34 mouse cellular contexts compared by ENCODE assay signal in the genomic region with DNA sequence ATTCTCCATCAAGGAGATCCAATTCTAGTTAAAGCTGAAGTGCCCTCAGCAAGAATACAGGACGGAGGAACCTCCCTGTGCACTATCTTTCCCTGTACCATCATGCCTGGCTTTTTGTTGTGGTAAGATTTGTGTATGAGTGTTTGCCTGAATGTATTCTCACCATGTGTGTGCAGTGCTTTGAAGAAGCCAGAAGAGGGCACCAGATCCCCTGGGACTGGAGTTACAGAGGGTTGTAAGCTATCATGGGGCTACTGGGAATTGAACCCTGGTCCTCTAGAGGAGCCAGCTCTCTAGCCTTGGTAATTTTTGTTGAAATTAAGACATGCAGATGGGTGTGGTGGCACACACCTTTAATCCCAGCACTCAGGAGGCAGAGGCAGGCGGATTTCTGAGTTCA. TPM values are rescaled to one million over a fixed set of nuclear protein-coding genes. Genes with fewer than 3 reads are reported as not detected.
DNase-seq lines count a peak whose midpoint lies in the region; ATAC-seq and TF ChIP-seq lines count a peak whose summit lies in the region.
"Had no signal": no experiment of that assay in that cellular context is flagged by ENCODE, and none has a peak within 500 bp of the region (broad histone marks: within the 10 kb centered on the region; RNA-seq: fewer than 3 reads in every experiment).

No protein-coding gene starts in this region.

- no peak overlapping the region for H3K27ac ChIP-seq in liver, embryonic 14.5 days
- H3K27ac ChIP-seq in liver, postnatal 0 days (ENCODE audit: low read depth): no peak overlapping the region
- no peak overlapping the region for H3K27ac ChIP-seq in MEL (ENCODE audit: control insufficient read depth, low read depth, low read length)
- H3K27ac ChIP-seq in forebrain, embryonic 10.5 days: no peak overlapping the region
- H3K27ac ChIP-seq: gastrocnemius, adult 2 months; heart, embryonic 15.5 days; hindbrain, embryonic 14.5 days; hindbrain, postnatal 0 days had no signal

- no peak for TF ChIP-seq EP300 in liver, embryonic 14.5 days (IDR thresholded peaks at IDR 0.05; ENCODE audit: low read depth)
- TF ChIP-seq EP300 in liver, postnatal 0 days (IDR thresholded peaks at IDR 0.05; ENCODE audit: low read depth): no peak
- no peak for TF ChIP-seq EP300 in MEL (IDR thresholded peaks at IDR 0.05; ENCODE audit: low read depth in 1 of 2, low read length in 2 of 2)

- H3K27me3 ChIP-seq in liver, embryonic 14.5 days (ENCODE audit: control insufficient read depth, insufficient read depth, low read length): no peaks in the 10 kb centered on the region
- H3K27me3 ChIP-seq in liver, postnatal 0 days (ENCODE audit: insufficient read depth, low read length): no peaks in the 10 kb centered on the region
- no peaks in the 10 kb centered on the region; a peak in 1 of 4 replicates for H3K27me3 ChIP-seq in MEL (ENCODE audit: control insufficient read depth in 1 of 2, insufficient read depth in 2 of 2, low read length in 2 of 2)
- H3K27me3 ChIP-seq in forebrain, embryonic 10.5 days (ENCODE audit: poor library complexity, severe bottlenecking): no peaks in the 10 kb centered on the region
- H3K27me3 ChIP-seq: heart, embryonic 15.5 days had no signal

- H3K79me2 ChIP-seq in MEL (ENCODE audit: control insufficient read depth, insufficient read depth, low read length, poor library complexity): no peaks in the 10 kb centered on the region

- no peak for ATAC-seq in liver, embryonic 14.5 days (ENCODE audit: insufficient read depth)
- no peak for ATAC-seq in liver, postnatal 0 days
- ATAC-seq: CD4-positive, CD25-positive, alpha-beta regulatory T cell, adult 4 months; forebrain, embryonic 14.5 days; forebrain, postnatal 0 days; hindbrain, postnatal 0 days; inflammation-experienced regulatory T-cells, adult 6 months had no signal

- WGBS in liver, embryonic 14.5 days (ENCODE audit: insufficient replicate concordance): 56% methylated on average over 2 of the region's 2 CpGs
- 66% methylated on average over 2 of the region's 2 CpGs for WGBS in liver, postnatal 0 days (ENCODE audit: insufficient replicate concordance)
- 79% methylated on average over 2 of the region's 2 CpGs for WGBS in forebrain, embryonic 10.5 days

- H3K4me3 ChIP-seq in liver, embryonic 14.5 days (ENCODE audit: insufficient read depth in 1 of 2, low read depth in 2 of 2, low read length in 2 of 2): no peak overlapping the region
- H3K4me3 ChIP-seq in liver, postnatal 0 days (ENCODE audit: low read depth, low read length): no peak overlapping the region
- H3K4me3 ChIP-seq in MEL (ENCODE audit: control insufficient read depth in 1 of 2, insufficient read depth in 1 of 2, low read depth in 2 of 2, low read length in 2 of 2): no peak overlapping the region
- no peak overlapping the region for H3K4me3 ChIP-seq in forebrain, embryonic 10.5 days
- H3K4me3 ChIP-seq: gastrocnemius, adult 2 months; heart, embryonic 12.5 days; heart, embryonic 15.5 days had no signal

- no peak overlapping the region for H3K4me2 ChIP-seq in liver, embryonic 14.5 days (ENCODE audit: low read depth)
- no peak overlapping the region for H3K4me2 ChIP-seq in liver, postnatal 0 days (ENCODE audit: low read depth, low read length)
- H3K4me2 ChIP-seq: heart, embryonic 12.5 days; heart, embryonic 15.5 days; hindbrain, embryonic 14.5 days had no signal

- no peak for TF ChIP-seq RAD21 in MEL (IDR thresholded peaks at IDR 0.05; ENCODE audit: low read depth, low read length)

- no peak for TF ChIP-seq POLR2A in MEL (IDR thresholded peaks at IDR 0.05; ENCODE audit: control insufficient read depth in 1 of 2, insufficient read depth in 1 of 2, low read depth in 1 of 2, low read length in 2 of 2, poor library complexity in 1 of 2)

- no peak for DNase-seq in liver, embryonic 14.5 days (ENCODE audit: low read depth in 3 of 3, low spot score in 3 of 3)
- no peak for DNase-seq in liver, postnatal 0 days
- DNase-seq in MEL (ENCODE audit: low read depth, low spot score) (no peak), ZHBTc4 (ENCODE audit: low read depth, low spot score) (peak; percentile 65)
- DNase-seq in forebrain, embryonic 10.5 days (ENCODE audit: extremely low spot score, low spot score): no peak
- DNase-seq in lung, postnatal 36 days: no peak
- DNase-seq: adrenal gland, adult 2 months; adrenal gland, postnatal 14 days; cerebellum, adult 11 months; cerebellum, adult 2 months; cerebellum, adult 9-11 months; forebrain, postnatal 0 days; gastrocnemius, adult 2 months; gastrocnemius, postnatal 14 days; heart, adult 11 months; heart, postnatal 10 days; heart, postnatal 4 days; kidney, adult 11 months had no signal

- TF ChIP-seq CTCF in liver, embryonic 14.5 days (IDR thresholded peaks at IDR 0.05; ENCODE audit: low read depth): 0 out of 2 replicates have a peak, but pooled peaks have one; percentile 17
- TF ChIP-seq CTCF in liver, postnatal 0 days (IDR thresholded peaks at IDR 0.05; ENCODE audit: low read depth): no peak
- TF ChIP-seq CTCF in MEL (IDR thresholded peaks at IDR 0.05 in 2 of 3, conservative IDR thresholded peaks at IDR 0.05 in 1 of 3; ENCODE audit: control insufficient read depth in 1 of 3, insufficient read depth in 1 of 3, low read depth in 2 of 3, low read length in 3 of 3, poor library complexity in 1 of 3, severe bottlenecking in 1 of 3): peak in 2 of 3 experiments; percentile 3 to 25; a peak in 1 of 6 replicates

- H3K9me3 ChIP-seq in liver, embryonic 14.5 days (ENCODE audit: control insufficient read depth, low read length): no peaks in the 10 kb centered on the region; the same call in 1 of the 2 replicates
- 0 out of 2 replicates have a peak, but pooled peaks cover 3% of the 10 kb centered on the region for H3K9me3 ChIP-seq in liver, postnatal 0 days (ENCODE audit: low read length)
- no peaks in the 10 kb centered on the region for H3K9me3 ChIP-seq in MEL (replicated peaks; ENCODE audit: insufficient read depth, low read length)
- H3K9me3 ChIP-seq in forebrain, embryonic 10.5 days: no peaks in the 10 kb centered on the region
- H3K9me3 ChIP-seq: heart, embryonic 15.5 days had no signal

- no peak overlapping the region for H3K9ac ChIP-seq in liver, embryonic 14.5 days (replicated peaks)
- H3K9ac ChIP-seq in liver, postnatal 0 days (replicated peaks): no peak overlapping the region
- H3K9ac ChIP-seq in MEL (ENCODE audit: control insufficient read depth, low read depth, low read length, poor library complexity, severe bottlenecking): no peak overlapping the region
- H3K9ac ChIP-seq: forebrain, postnatal 0 days; heart, embryonic 12.5 days; heart, embryonic 15.5 days; hindbrain, embryonic 14.5 days had no signal

- no peaks in the 10 kb centered on the region for H3K36me3 ChIP-seq in liver, embryonic 14.5 days (replicated peaks; ENCODE audit: control insufficient read depth, insufficient read depth, low read depth)
- no peaks in the 10 kb centered on the region for H3K36me3 ChIP-seq in liver, postnatal 0 days (replicated peaks; ENCODE audit: insufficient read depth, low read length)
- H3K36me3 ChIP-seq in MEL (ENCODE audit: control insufficient read depth in 1 of 2, insufficient read depth in 2 of 2, low read length in 2 of 2): no peaks in the 10 kb centered on the region
- no peaks in the 10 kb centered on the region for H3K36me3 ChIP-seq in forebrain, embryonic 10.5 days (replicated peaks)
- H3K36me3 ChIP-seq: G1E; heart, embryonic 12.5 days; heart, embryonic 15.5 days had no signal

- H3K4me1 ChIP-seq in liver, embryonic 14.5 days (replicated peaks; ENCODE audit: control insufficient read depth in 2 of 2, insufficient read depth in 2 of 2, low read length in 1 of 2): no peaks in the 10 kb centered on the region
- no peaks in the 10 kb centered on the region for H3K4me1 ChIP-seq in liver, postnatal 0 days (ENCODE audit: insufficient read depth)
- H3K4me1 ChIP-seq in MEL (ENCODE audit: control insufficient read depth in 1 of 2, insufficient read depth in 2 of 2, low read length in 2 of 2): no peaks in the 10 kb centered on the region
- H3K4me1 ChIP-seq in forebrain, embryonic 10.5 days: peaks cover 6% of the 10 kb centered on the region
- H3K4me1 ChIP-seq: heart, embryonic 12.5 days; heart, embryonic 15.5 days had no signal

RNA-seq across cellular contexts. Expression of gene Rab11fip5, which starts 20.9 kb away (rescaled TPM):
- polyA plus RNA-seq in liver, embryonic 14.5 days (2012; rRNA removed): 0.29 and 0.40 TPM in 2 replicates
- polyA plus RNA-seq in liver, embryonic 14.5 days (2014; fragmentation: Nextera tagmentation; extraction: Ambion mirVana): 0.33 and 0.61 TPM in 2 replicates
- 1.1 TPM in 2 replicates for polyA plus RNA-seq in liver, postnatal 0 days (2015; fragmentation: Nextera tagmentation; extraction: Ambion mirVana)
- 3.1 and 3.3 TPM in 2 replicates for total RNA-seq in MEL (2012; rRNA removed)
- polyA plus RNA-seq in MEL (2012; ENCODE audit: insufficient read depth in 1 of 2, insufficient read length in 2 of 2, low read depth in 1 of 2, low replicate concordance in 2 of 2, missing spikeins in 1 of 2): 1 to 10 TPM in 1 of 2 experiments, not detected in 1; 8.5 TPM
- 2.5 and 3.1 TPM in 2 replicates for polyA plus RNA-seq in forebrain, embryonic 10.5 days (2016; fragmentation: Nextera tagmentation; extraction: Ambion mirVana)
- polyA plus RNA-seq: G1E had no signal

RNA-seq across cellular contexts. Expression of gene Noto, which starts 28.3 kb away (rescaled TPM):
- polyA plus RNA-seq in liver, embryonic 14.5 days (2012; rRNA removed): not detected in 2 replicates
- polyA plus RNA-seq in liver, embryonic 14.5 days (2014; fragmentation: Nextera tagmentation; extraction: Ambion mirVana): not detected in 2 replicates
- not detected in 2 replicates for polyA plus RNA-seq in liver, postnatal 0 days (2015; fragmentation: Nextera tagmentation; extraction: Ambion mirVana)
- not detected in 2 replicates for total RNA-seq in MEL (2012; rRNA removed)
- not detected for polyA plus RNA-seq in MEL (2012; ENCODE audit: insufficient read depth in 1 of 2, insufficient read length in 2 of 2, low read depth in 1 of 2, low replicate concordance in 2 of 2, missing spikeins in 1 of 2)
- not detected in 2 replicates for polyA plus RNA-seq in forebrain, embryonic 10.5 days (2016; fragmentation: Nextera tagmentation; extraction: Ambion mirVana)
- total RNA-seq: adrenal gland, adult 2 months; adrenal gland, postnatal 14 days; adrenal gland, postnatal 4 days; forebrain, postnatal 0 days; gastrocnemius, adult 2 months; gastrocnemius, postnatal 14 days; gastrocnemius, postnatal 4 days; heart, postnatal 10 days; heart, postnatal 4 days; hindbrain, postnatal 0 days had no signal
- polyA plus RNA-seq: adrenal gland, adult 2 months; C2C12; CD4-positive, CD25-positive, alpha-beta regulatory T cell, adult 4 months; cerebellum, adult 2 months; embryonic facial prominence, embryonic 11.5 days; embryonic facial prominence, embryonic 14.5 days; forebrain, embryonic 11.5 days; forebrain, embryonic 14.5 days; forebrain, postnatal 0 days; frontal cortex, adult 2 months; G1E; heart, embryonic 12.5 days; heart, embryonic 15.5 days; hindbrain, embryonic 11.5 days; hindbrain, embryonic 14.5 days; hindbrain, postnatal 0 days had no signal

RNA-seq across cellular contexts. Expression of gene Smyd5, which starts 36.4 kb away (rescaled TPM):
- 14.8 and 16.9 TPM in 2 replicates for polyA plus RNA-seq in liver, embryonic 14.5 days (2012; rRNA removed)
- 16.9 and 17.7 TPM in 2 replicates for polyA plus RNA-seq in liver, embryonic 14.5 days (2014; fragmentation: Nextera tagmentation; extraction: Ambion mirVana)
- polyA plus RNA-seq in liver, postnatal 0 days (2015; fragmentation: Nextera tagmentation; extraction: Ambion mirVana): 9.6 and 11.3 TPM in 2 replicates
- total RNA-seq in MEL (2012; rRNA removed): 82.5 and 102 TPM in 2 replicates
- 100 to 1,000 TPM in 1 of 2 experiments, not detected in 1; 113 TPM for polyA plus RNA-seq in MEL (2012; ENCODE audit: insufficient read depth in 1 of 2, insufficient read length in 2 of 2, low read depth in 1 of 2, low replicate concordance in 2 of 2, missing spikeins in 1 of 2)
- polyA plus RNA-seq in forebrain, embryonic 10.5 days (2016; fragmentation: Nextera tagmentation; extraction: Ambion mirVana): 84.4 and 85.8 TPM in 2 replicates

RNA-seq across cellular contexts. Expression of gene Cct7, which starts 56.0 kb away (rescaled TPM):
- 102 and 162 TPM in 2 replicates for polyA plus RNA-seq in liver, embryonic 14.5 days (2012; rRNA removed)
- 285 and 290 TPM in 2 replicates for polyA plus RNA-seq in liver, embryonic 14.5 days (2014; fragmentation: Nextera tagmentation; extraction: Ambion mirVana)
- polyA plus RNA-seq in liver, postnatal 0 days (2015; fragmentation: Nextera tagmentation; extraction: Ambion mirVana): 146 and 157 TPM in 2 replicates
- total RNA-seq in MEL (2012; rRNA removed): 660 and 731 TPM in 2 replicates
- 100 to 1,000 TPM; 222 to 660 TPM for polyA plus RNA-seq in MEL (2012; ENCODE audit: insufficient read depth in 1 of 2, insufficient read length in 2 of 2, low read depth in 1 of 2, low replicate concordance in 2 of 2, missing spikeins in 1 of 2)
- polyA plus RNA-seq in forebrain, embryonic 10.5 days (2016; fragmentation: Nextera tagmentation; extraction: Ambion mirVana): 766 and 774 TPM in 2 replicates

RNA-seq across cellular contexts. Expression of gene Pradc1, which starts 56.4 kb away (rescaled TPM):
- 16.9 and 18.4 TPM in 2 replicates for polyA plus RNA-seq in liver, embryonic 14.5 days (2012; rRNA removed)
- 18.1 and 19.8 TPM in 2 replicates for polyA plus RNA-seq in liver, embryonic 14.5 days (2014; fragmentation: Nextera tagmentation; extraction: Ambion mirVana)
- 16.6 and 17.2 TPM in 2 replicates for polyA plus RNA-seq in liver, postnatal 0 days (2015; fragmentation: Nextera tagmentation; extraction: Ambion mirVana)
- total RNA-seq in MEL (2012; rRNA removed): 29.3 and 33.6 TPM in 2 replicates
- 10 to 100 TPM in 1 of 2 experiments, not detected in 1; 47.9 TPM for polyA plus RNA-seq in MEL (2012; ENCODE audit: insufficient read depth in 1 of 2, insufficient read length in 2 of 2, low read depth in 1 of 2, low replicate concordance in 2 of 2, missing spikeins in 1 of 2)
- 35.3 and 37.2 TPM in 2 replicates for polyA plus RNA-seq in forebrain, embryonic 10.5 days (2016; fragmentation: Nextera tagmentation; extraction: Ambion mirVana)
